Mouse (Mus musculus): ENCODE data around the gene Zswim4. TPM values are rescaled to one million over a fixed set of nuclear protein-coding genes. Genes with fewer than 3 reads are reported as not detected.

Gene Zswim4
- polyA plus RNA-seq, 1 experiment from 2014 or later, result 17.7 TPM

DNA sequence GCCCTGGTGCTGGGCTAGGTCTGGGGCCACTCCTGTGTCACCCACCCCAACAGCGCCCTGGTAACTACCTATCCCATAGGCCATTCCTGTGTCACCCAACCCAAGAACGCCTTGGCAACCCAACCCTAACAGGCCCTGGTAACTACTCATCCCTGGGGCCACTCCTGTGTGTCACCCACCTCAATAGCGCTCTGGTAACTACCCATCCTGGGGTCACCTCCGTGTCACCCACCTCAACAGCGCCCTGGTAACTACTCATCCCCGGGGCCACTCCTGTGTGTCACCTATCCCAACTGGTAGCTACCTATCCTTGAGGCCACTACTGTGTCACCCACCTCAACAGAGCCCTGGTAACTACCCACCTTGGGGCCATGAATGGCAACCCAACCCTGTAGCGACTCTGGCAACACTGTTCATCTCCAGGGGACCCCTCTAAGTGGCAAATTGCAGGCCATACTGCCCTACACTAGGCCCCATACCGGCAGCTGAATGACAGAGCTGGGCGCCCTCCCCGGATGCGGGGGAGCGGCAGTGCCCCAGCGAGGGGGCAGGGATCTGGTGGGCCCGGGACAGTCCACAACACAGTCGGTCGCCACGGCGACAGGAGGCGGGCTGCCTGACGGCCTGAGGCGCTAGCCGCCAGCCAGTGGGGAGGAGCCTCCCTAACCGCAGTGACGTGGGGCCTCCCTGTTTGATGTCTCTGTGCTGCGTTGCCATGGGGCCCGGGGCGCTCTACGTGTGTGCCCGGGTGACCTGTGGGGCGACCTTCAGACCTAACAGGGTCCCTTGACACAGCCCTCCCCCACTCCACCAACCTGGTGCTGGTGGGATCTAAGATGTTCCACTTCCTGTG is 38.7 kb downstream of the Zswim4 start:
- Histone ChIP-seq H3K27ac (replicated peaks) (peak overlapping the region; percentile 98), H3K4me3 (replicated peaks) (peak overlapping the region; percentile 57), H3K4me1 (peaks cover 60% of the 10 kb centered on the region), H3K27me3 (no peaks in the 10 kb centered on the region), H3K4me2 (replicated peaks) (peak overlapping the region; percentile 56), H3K9me3 (replicated peaks) (no peaks in the 10 kb centered on the region), H3K36me3 (0 out of 2 replicates have a peak, but pooled peaks cover 5% of the 10 kb centered on the region), H3K9ac (0 out of 2 replicates have a peak overlapping the region, but pooled peaks have one; percentile 15)
- 2% methylated on average over 30 of the region's 30 CpGs for WGBS
- ATAC-seq (ENCODE audit: insufficient number of reproducible peaks, low FRiP score, low TSS enrichment, low read depth), result peak; percentile 69

GRCm38 (mm10) chr8:84197141-84197921 is 39.5 kb downstream of the Zswim4 start:
- 1% methylated on average over 40 of the region's 43 CpGs for WGBS
- ATAC-seq (ENCODE audit: insufficient number of reproducible peaks, low FRiP score, low TSS enrichment, low read depth), result peak; percentile 52
- H3K4me1 ChIP-seq, result peaks cover 60% of the 10 kb centered on the region

GRCm38 (mm10) chr8:84194224-84194743 is 42.6 kb downstream of the Zswim4 start:
- H3K9me3 ChIP-seq (replicated peaks), result no peaks in the 10 kb centered on the region
- no peaks in the 10 kb centered on the region for H3K36me3 ChIP-seq
- no peak overlapping the region for H3K9ac ChIP-seq
- H3K4me1 ChIP-seq, result peaks cover 46% of the 10 kb centered on the region
- H3K27me3 ChIP-seq, result no peaks in the 10 kb centered on the region
- H3K4me3 ChIP-seq (replicated peaks), result no peak overlapping the region
- no peak overlapping the region for H3K27ac ChIP-seq (replicated peaks)
- WGBS, result 81% methylated on average over 3 of the region's 3 CpGs
- ATAC-seq (ENCODE audit: insufficient number of reproducible peaks, low FRiP score, low TSS enrichment, low read depth), result no peak
- no peak overlapping the region for H3K4me2 ChIP-seq (replicated peaks)

More at GRCm38 (mm10) chr8:84197141-84197921, 39.5 kb downstream of the Zswim4 start:
- Histone ChIP-seq H3K27ac (replicated peaks) (peak overlapping the region; percentile 98), H3K4me2 (replicated peaks) (peak overlapping the region; percentile 56), H3K36me3 (0 out of 2 replicates have a peak, but pooled peaks cover 5% of the 10 kb centered on the region), H3K4me3 (replicated peaks) (peak overlapping the region; percentile 57), H3K9me3 (replicated peaks) (no peaks in the 10 kb centered on the region), H3K27me3 (no peaks in the 10 kb centered on the region), H3K9ac (peak overlapping the region; percentile 55)

DNA sequence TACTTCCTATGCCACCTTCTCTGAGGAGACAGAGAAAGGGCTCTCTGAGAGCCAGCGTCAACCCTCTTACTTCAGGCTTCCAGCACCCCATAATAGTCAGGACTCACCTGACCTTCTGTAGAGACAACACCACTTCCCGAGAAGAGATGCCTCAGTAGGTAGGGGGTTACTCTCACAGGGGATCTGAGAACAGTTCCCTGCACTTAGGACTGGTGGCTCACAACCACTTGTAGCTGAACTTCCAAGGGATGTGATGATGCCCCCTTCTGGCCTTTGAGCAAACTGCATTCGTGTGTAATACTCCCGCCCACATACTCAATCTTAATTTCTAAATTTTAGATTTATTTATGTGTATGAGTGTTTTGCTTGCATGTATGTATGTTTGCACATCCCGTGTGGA is 43.3 kb downstream of the Zswim4 start:
- no peak overlapping the region for H3K4me3 ChIP-seq (replicated peaks)
- WGBS, result 78% methylated on average over 5 of the region's 5 CpGs
- peak overlapping the region; percentile 28; the same call in 1 of the 2 replicates for H3K27ac ChIP-seq (replicated peaks)
- H3K4me2 ChIP-seq (replicated peaks), result no peak overlapping the region
- H3K4me1 ChIP-seq, result peaks cover 39% of the 10 kb centered on the region
- no peak overlapping the region for H3K9ac ChIP-seq
- no peaks in the 10 kb centered on the region for H3K9me3 ChIP-seq (replicated peaks)
- ATAC-seq (ENCODE audit: insufficient number of reproducible peaks, low FRiP score, low TSS enrichment, low read depth), result no peak
- H3K27me3 ChIP-seq, result no peaks in the 10 kb centered on the region
- H3K36me3 ChIP-seq, result no peaks in the 10 kb centered on the region

GRCm38 (mm10) chr8:84193161-84193560 is 43.7 kb downstream of the Zswim4 start:
- no peak overlapping the region for H3K9ac ChIP-seq
- H3K9me3 ChIP-seq (replicated peaks), result no peaks in the 10 kb centered on the region
- H3K27ac ChIP-seq (replicated peaks), result peak overlapping the region; percentile 94; the same call in 1 of the 2 replicates
- no peak for ATAC-seq (ENCODE audit: insufficient number of reproducible peaks, low FRiP score, low TSS enrichment, low read depth)
- H3K4me1 ChIP-seq, result peaks cover 35% of the 10 kb centered on the region
- no peak overlapping the region for H3K4me3 ChIP-seq (replicated peaks)
- H3K36me3 ChIP-seq, result no peaks in the 10 kb centered on the region
- 35% methylated on average over 4 of the region's 4 CpGs for WGBS
- H3K27me3 ChIP-seq, result no peaks in the 10 kb centered on the region
- H3K4me2 ChIP-seq (replicated peaks), result no peak overlapping the region

DNA sequence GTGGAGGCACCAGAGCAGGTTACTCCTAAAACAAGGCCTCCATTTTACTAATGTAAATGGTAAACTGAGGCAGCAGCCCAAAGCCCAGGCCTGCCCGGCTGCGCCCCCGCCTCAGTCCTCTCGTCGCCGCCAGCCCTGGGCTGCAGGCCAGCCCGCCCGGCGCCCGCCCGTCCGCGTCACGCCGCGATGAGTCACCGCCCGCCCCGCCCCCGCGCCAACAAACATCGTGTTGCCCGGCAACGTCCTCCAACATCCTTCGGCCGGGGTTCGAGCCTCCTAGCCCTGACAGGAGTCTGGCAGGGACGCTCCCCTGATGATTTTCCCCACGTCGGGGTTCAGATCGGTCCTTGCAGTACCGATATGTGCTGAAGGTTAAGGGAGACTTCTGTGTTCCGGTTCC is 44.3 kb downstream of the Zswim4 start:
- Histone ChIP-seq H3K4me1 (peaks cover 29% of the 10 kb centered on the region), H3K9ac (0 out of 2 replicates have a peak overlapping the region, but pooled peaks have one; percentile 19)

DNA sequence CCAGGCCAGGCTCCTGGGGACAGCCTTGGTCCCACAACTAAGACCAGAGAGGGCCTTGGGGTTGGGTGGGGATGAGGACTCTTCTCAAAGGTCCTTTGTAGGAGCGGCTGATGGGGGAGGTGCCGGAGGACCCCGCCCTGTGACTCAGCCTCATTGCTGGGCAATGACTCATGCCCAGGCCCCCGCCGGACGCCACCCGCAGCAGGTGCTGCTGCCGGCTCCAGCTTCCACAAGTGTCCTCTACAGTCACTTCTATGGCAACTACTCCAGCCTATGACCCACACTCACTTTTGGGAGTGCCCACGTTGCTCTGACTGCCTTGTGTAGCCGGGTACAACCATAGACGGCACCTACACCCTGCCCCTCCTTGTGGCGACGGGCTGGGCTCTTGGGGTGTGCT is 44.8 kb downstream of the Zswim4 start:
- Histone ChIP-seq H3K9me3 (replicated peaks) (no peaks in the 10 kb centered on the region), H3K9ac (no peak overlapping the region), H3K27me3 (no peaks in the 10 kb centered on the region), H3K27ac (replicated peaks) (peak overlapping the region; percentile 94), H3K36me3 (no peaks in the 10 kb centered on the region), H3K4me2 (replicated peaks) (peak overlapping the region; percentile 50), H3K4me3 (replicated peaks) (peak overlapping the region; percentile 31), H3K4me1 (peaks cover 28% of the 10 kb centered on the region)
- peak; percentile 83 for ATAC-seq (ENCODE audit: insufficient number of reproducible peaks, low FRiP score, low TSS enrichment, low read depth)
- WGBS, result 14% methylated on average over 13 of the region's 13 CpGs

More for the DNA sequence above, 44.3 kb downstream of the Zswim4 start:
- H3K36me3 ChIP-seq, result no peaks in the 10 kb centered on the region
- WGBS, result 2% methylated on average over 33 of the region's 33 CpGs
- no peaks in the 10 kb centered on the region for H3K27me3 ChIP-seq
- H3K4me3 ChIP-seq (replicated peaks), result peak overlapping the region; percentile 31
- peak; percentile 41 for ATAC-seq (ENCODE audit: insufficient number of reproducible peaks, low FRiP score, low TSS enrichment, low read depth)
- peak overlapping the region; percentile 50 for H3K4me2 ChIP-seq (replicated peaks)
- no peaks in the 10 kb centered on the region for H3K9me3 ChIP-seq (replicated peaks)
- peak overlapping the region; percentile 94 for H3K27ac ChIP-seq (replicated peaks)

DNA sequence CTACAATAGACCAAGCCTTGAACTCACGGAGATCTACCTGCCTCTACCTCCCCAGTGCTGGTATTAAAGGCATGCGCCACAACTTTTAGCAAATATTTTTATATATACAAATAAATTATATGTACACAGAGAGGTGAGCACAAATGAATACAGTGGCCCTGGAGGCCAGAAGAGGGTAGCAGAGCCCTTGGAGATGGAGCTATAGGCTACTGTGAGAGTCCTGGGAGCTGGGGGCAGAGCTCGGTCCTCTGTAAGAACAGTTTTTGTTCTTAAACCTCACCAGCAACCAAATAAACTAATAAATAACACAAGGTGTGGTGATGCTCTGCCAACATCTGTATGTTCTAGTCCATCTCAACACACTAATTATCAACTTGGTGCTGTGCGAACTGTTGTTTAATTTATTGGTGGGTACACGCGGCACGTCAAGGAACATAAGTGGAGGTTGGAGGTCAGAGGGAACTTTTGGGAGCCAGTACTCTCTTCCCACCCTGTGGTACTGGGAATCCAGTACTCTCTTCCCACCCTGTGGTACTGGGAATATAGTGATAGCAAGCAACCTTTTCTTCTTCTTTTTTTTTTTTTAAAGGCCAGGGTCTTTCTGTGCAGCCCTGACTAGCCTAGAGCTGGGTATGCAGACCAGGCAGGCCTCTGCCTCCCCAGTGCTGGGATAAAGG is 46.5 kb downstream of the Zswim4 start:
- no peak overlapping the region for H3K9ac ChIP-seq
- peak overlapping the region; percentile 94; the same call in 1 of the 2 replicates for H3K27ac ChIP-seq (replicated peaks)
- WGBS, result 86% methylated on average over 7 of the region's 7 CpGs
- H3K27me3 ChIP-seq, result no peaks in the 10 kb centered on the region
- H3K9me3 ChIP-seq (replicated peaks), result no peaks in the 10 kb centered on the region
- H3K4me2 ChIP-seq (replicated peaks), result no peak overlapping the region
- peaks cover 32% of the 10 kb centered on the region for H3K4me1 ChIP-seq
- H3K36me3 ChIP-seq, result no peaks in the 10 kb centered on the region
- no peak overlapping the region for H3K4me3 ChIP-seq (replicated peaks)
- no peak for ATAC-seq (ENCODE audit: insufficient number of reproducible peaks, low FRiP score, low TSS enrichment, low read depth)

DNA sequence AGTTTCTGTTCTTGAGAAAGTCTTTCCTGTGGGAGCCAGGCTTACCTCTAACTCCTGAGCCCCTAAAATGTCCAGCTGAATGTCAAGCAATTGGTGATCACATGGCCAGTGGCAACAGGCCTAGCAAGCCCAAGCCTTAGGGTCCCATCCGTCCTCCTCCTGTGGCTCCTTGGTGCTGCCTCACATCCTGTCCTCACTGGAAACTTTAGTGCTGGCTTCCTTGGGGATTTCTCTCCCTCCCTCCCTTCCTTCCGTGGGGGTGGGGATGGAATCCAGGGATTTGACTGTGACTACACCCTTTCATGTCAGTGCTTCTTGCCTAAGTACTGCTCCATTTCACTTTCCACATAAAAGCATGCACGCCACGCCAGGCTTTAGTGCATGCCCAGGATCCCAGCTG is 47.3 kb downstream of the Zswim4 start:
- Histone ChIP-seq H3K27me3 (no peaks in the 10 kb centered on the region), H3K9me3 (replicated peaks) (no peaks in the 10 kb centered on the region), H3K4me2 (replicated peaks) (no peak overlapping the region), H3K27ac (replicated peaks) (0 out of 2 replicates have a peak overlapping the region, but pooled peaks have one; percentile 7), H3K9ac (no peak overlapping the region), H3K36me3 (no peaks in the 10 kb centered on the region), H3K4me3 (replicated peaks) (no peak overlapping the region), H3K4me1 (peaks cover 37% of the 10 kb centered on the region)
- 44% methylated on average over 4 of the region's 4 CpGs for WGBS
- ATAC-seq (ENCODE audit: insufficient number of reproducible peaks, low FRiP score, low TSS enrichment, low read depth), result no peak

DNA sequence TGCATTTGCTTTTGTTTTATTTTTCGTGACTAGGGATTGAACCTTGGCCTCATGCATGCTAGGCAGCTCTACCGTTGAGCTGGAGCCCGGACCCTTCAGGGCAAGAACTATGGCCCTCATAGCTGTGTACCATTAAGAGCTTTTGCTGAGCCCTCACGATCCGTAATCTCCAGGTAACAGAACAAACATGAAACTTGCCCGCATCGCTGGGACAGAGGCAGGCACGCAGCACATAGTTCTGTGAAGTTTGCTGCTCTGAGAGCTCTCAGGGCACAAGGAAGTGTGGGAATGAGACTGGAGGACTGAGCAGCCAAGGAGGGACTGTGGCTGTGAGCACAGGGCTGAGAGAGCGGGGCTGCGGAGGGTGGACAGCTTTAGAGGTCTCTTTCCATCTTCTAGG is 48.2 kb downstream of the Zswim4 start:
- no peak for ATAC-seq (ENCODE audit: insufficient number of reproducible peaks, low FRiP score, low TSS enrichment, low read depth)
- Histone ChIP-seq H3K4me2 (replicated peaks) (no peak overlapping the region), H3K9me3 (replicated peaks) (no peaks in the 10 kb centered on the region), H3K4me3 (replicated peaks) (no peak overlapping the region), H3K4me1 (peaks cover 44% of the 10 kb centered on the region), H3K9ac (no peak overlapping the region), H3K27me3 (no peaks in the 10 kb centered on the region), H3K27ac (replicated peaks) (no peak overlapping the region), H3K36me3 (no peaks in the 10 kb centered on the region)
- 83% methylated on average over 10 of the region's 10 CpGs for WGBS
